In genomic region chr19:4625179-4625828, GRCm38 (mm10) we compare ENCODE assay signal across 8 mouse cellular contexts. TPM values are rescaled to one million over a fixed set of nuclear protein-coding genes. Genes with fewer than 3 reads are reported as not detected.
DNase-seq lines count a peak whose midpoint lies in the region; ATAC-seq and TF ChIP-seq lines count a peak whose summit lies in the region.

Gene Rce1, minus strand, starts transcription at chr19:4625641.

- H3K9me3 ChIP-seq in hindbrain, postnatal 0 days (ENCODE audit: low read length), result no peaks in the 10 kb centered on the region

- under 1% methylated on average over 64 of the region's 64 CpGs for WGBS in hindbrain, postnatal 0 days

- no peaks in the 10 kb centered on the region for H3K27me3 ChIP-seq in hindbrain, postnatal 0 days (ENCODE audit: insufficient read depth, low read length)

- DNase-seq in gastrocnemius, adult 8-10 months (ENCODE audit: low spot score in 2 of 2), result peak; percentile 80 to 83
- DNase-seq in hindbrain, postnatal 0 days (ENCODE audit: low spot score), result peak; percentile 96
- peak; percentile 87 to 91 for DNase-seq in left cerebral cortex, adult 2 months (ENCODE audit: extremely low spot score in 1 of 2, low spot score in 2 of 2)
- peak; percentile 91 for DNase-seq in right cerebral cortex, adult 18-20 months
- DNase-seq in urinary bladder, adult 2 months (ENCODE audit: low spot score), result peak; percentile 90

- H3K4me2 ChIP-seq in hindbrain, postnatal 0 days (ENCODE audit: low read depth, low read length), result peak within 1 kb of the TSS; percentile 94

- peak within 1 kb of the TSS; percentile 95 for H3K27ac ChIP-seq in hindbrain, postnatal 0 days
- H3K27ac ChIP-seq in left cerebral cortex, adult 2 months, result peak within 1 kb of the TSS; percentile 96

- peak; percentile 86 for ATAC-seq in activated CD4-positive, CD25-positive, alpha-beta regulatory T cell, adult 4 months
- ATAC-seq in common myeloid progenitor, adult 5-6 weeks (replicated peaks; ENCODE audit: low read depth, poor library complexity, severe bottlenecking), result peak; percentile 74
- ATAC-seq in hindbrain, postnatal 0 days, result peak; percentile 92
- peak; percentile 92 for ATAC-seq in megakaryocyte, adult 5-6 weeks (ENCODE audit: poor library complexity, severe bottlenecking)

- no peak for TF ChIP-seq CTCF in hindbrain, postnatal 0 days (IDR thresholded peaks at IDR 0.05; ENCODE audit: low read depth)
- TF ChIP-seq CTCF in left cerebral cortex, adult 2 months (IDR thresholded peaks at IDR 0.05), result no peak

- peaks cover 25% of the 10 kb centered on the region for H3K36me3 ChIP-seq in hindbrain, postnatal 0 days (ENCODE audit: insufficient read depth, low read length)

- H3K9ac ChIP-seq in hindbrain, postnatal 0 days (replicated peaks; ENCODE audit: low read length), result peak within 1 kb of the TSS; percentile 81

- peak within 1 kb of the TSS; percentile 85 for H3K4me3 ChIP-seq in hindbrain, postnatal 0 days (ENCODE audit: low read length)
- peak within 1 kb of the TSS; percentile 84 for H3K4me3 ChIP-seq in left cerebral cortex, adult 2 months

- peaks cover 10% of the 10 kb centered on the region; the same call in 1 of the 2 replicates for H3K4me1 ChIP-seq in hindbrain, postnatal 0 days (ENCODE audit: insufficient read depth, low read length)

- intact Hi-C loops in left cerebral cortex, adult 2 months (cut with DNase I), result loop anchor here (2.0 to 5.0 kb wide), 4 partner anchors 129 to 337 kb away; partner anchors contain the start of genes Bbs1, Ccdc87, Ccs and Mrpl11

RNA-seq across cellular contexts. Expression of gene Rce1, which starts in this region (rescaled TPM):
- polyA plus RNA-seq in activated CD4-positive, CD25-positive, alpha-beta regulatory T cell, adult 4 months (2017; shearing (Covaris generic)), result 10 to 100 TPM; 38.4 to 47.2 TPM
- total RNA-seq in common myeloid progenitor, adult 5-6 weeks (2017), result 19.7 and 27.5 TPM in 2 replicates
- total RNA-seq in gastrocnemius, adult 8-10 months (2022), result 1 to 10 TPM; 3.2 to 7.5 (median 4.0) TPM
- 59.6 and 77.1 TPM in 2 replicates for total RNA-seq in hindbrain, postnatal 0 days (2014; rRNA removed)
- polyA plus RNA-seq in hindbrain, postnatal 0 days (2015; fragmentation: Nextera tagmentation; extraction: Ambion mirVana), result 47.6 and 48.9 TPM in 2 replicates
- total RNA-seq in left cerebral cortex, adult 2 months (2021), result 10 to 100 TPM; 26.4 to 30.6 TPM
- total RNA-seq in megakaryocyte, adult 5-6 weeks (2015), result 18.4 and 23.4 TPM in 2 replicates
- 12.4 and 20.0 TPM in 2 replicates for total RNA-seq in megakaryocyte, adult 5-6 weeks (2017)
- 40.1 and 50.6 TPM in 2 replicates for polyA plus RNA-seq in urinary bladder, adult 2 months (2012; rRNA removed)

Comparison
In these comparisons a context has a peak if more than half of its experiments do, and no peak if none do; other contexts are left out.
1. Peak in every context shown above with its lines: DNase-seq, ATAC-seq, H3K4me3 ChIP-seq and H3K27ac ChIP-seq.